Mouse (Mus musculus) bone marrow, adult 2 months (tissue): ENCODE results near the gene Gm11563. TPM values are rescaled to one million over a fixed set of nuclear protein-coding genes. Genes with fewer than 3 reads are reported as not detected.
"Not testable (repeated sequence)": the region's sequence is repeated elsewhere in the genome, so short reads cannot be mapped to it uniquely, and the experiment has no call there.

Experiments
- H3K27ac ChIP-seq: fragments of 200-500 bp; 2 replicates; pipeline ENCODE4 v1.5.1; 2012; ENCODE audit warnings: low read depth, mild to moderate bottlenecking, control low read depth, inconsistent platforms, low read length; ENCODE audit not compliant: control insufficient read depth, poor library complexity, insufficient read depth
- H3K4me1 ChIP-seq: fragments of 200-500 bp; 2 replicates; pipeline ENCODE4 v1.6.1; 2011; ENCODE audit warnings: low read length; ENCODE audit not compliant: control insufficient read depth, insufficient read depth
- H3K4me3 ChIP-seq: fragments of 200-500 bp; replicated peaks from 2 replicates; pipeline ENCODE3; 2011; ENCODE audit warnings: mild to moderate bottlenecking, low read depth, low read length, control low read depth; ENCODE audit not compliant: control insufficient read depth
- CTCF ChIP-seq: fragments of 200-500 bp; IDR thresholded peaks from 2 replicates; pipeline ENCODE4 v1.5.1; 2011; ENCODE audit warnings: low read length, control low read depth; ENCODE audit not compliant: control insufficient read depth, insufficient read depth
- POLR2A ChIP-seq: fragments of 200-500 bp; IDR thresholded peaks from 2 replicates; pipeline ENCODE4 v1.6.1; 2011; ENCODE audit warnings: low read depth, mild to moderate bottlenecking, control low read depth, low read length, borderline replicate concordance; ENCODE audit not compliant: control insufficient read depth
- WGBS: fragments of 180-500 bp; shearing (Covaris S2); methylation state at CpG from one replicate; pipeline ENCODE4 v1.1.7; 2018; 5-methylcytosine and 5-hydroxymethylcytosine counted together
- polyA plus RNA-seq: library from polyadenylated mRNA; stranded (reverse); fragments of >200 nt; gene quantifications from 2 replicates; pipeline ENCODE4 v1.2.4, GENCODE M21; 2011; ENCODE audit warnings: low replicate concordance; ENCODE audit not compliant: missing spikeins, insufficient read depth, insufficient read length

Gm11563 gene
- polyA plus RNA-seq, 1 experiment, result not detected

DNA sequence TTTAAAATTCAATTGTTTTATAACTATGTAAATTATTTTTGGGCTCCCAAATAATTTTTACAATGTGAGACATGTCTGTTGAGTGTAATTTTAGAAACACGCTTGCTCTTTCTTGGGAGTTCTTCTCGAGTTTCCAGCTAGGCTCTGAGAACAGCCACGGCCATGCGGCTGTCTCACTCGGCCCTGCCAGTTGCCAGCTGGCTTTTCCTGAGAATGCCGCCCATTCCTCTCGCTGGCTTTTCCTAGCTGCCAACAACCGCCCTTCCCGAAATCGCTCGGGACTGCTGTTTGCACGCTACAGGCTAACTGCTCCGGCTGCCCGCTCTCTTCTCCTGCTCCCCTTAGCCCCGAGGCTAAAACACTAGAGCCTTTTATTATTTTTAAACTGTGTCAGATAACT, 12.3 kb downstream of the Gm11563 start:
- 83% methylated on average over 15 of the region's 15 CpGs for WGBS
- Histone ChIP-seq H3K27ac (no peak overlapping the region), H3K4me3 (no peak overlapping the region), H3K4me1 (no peaks in the 10 kb centered on the region)
- TF ChIP-seq CTCF, result no peak
- TF ChIP-seq POLR2A, result no peak

- Histone ChIP-seq H3K4me3 (no peak overlapping the region), H3K4me1 (no peaks in the 10 kb centered on the region), H3K27ac (no peak overlapping the region)
- TF ChIP-seq POLR2A, result no peak
- TF ChIP-seq CTCF, result no peak
- 65% methylated on average over 3 of the region's 3 CpGs for WGBS
Observed at GRCm38 (mm10) chr11:99644351-99644750, 14.4 kb downstream of the Gm11563 start.

GRCm38 (mm10) chr11:99643635-99644139, 15.1 kb downstream of the Gm11563 start, which contains the start of gene Krtap4-7:
Gene Krtap4-7 (minus strand): TSS chr11:99644089.
- H3K27ac ChIP-seq, H3K4me1 ChIP-seq, H3K4me3 ChIP-seq: not testable (repeated sequence)
- WGBS, result 70% methylated on average over 9 of the region's 9 CpGs

GRCm38 (mm10) chr11:99640926-99641325, 17.8 kb downstream of the Gm11563 start:
- H3K4me1 ChIP-seq, result no peaks in the 10 kb centered on the region
- WGBS, result 21% methylated on average over 1 of the region's 1 CpGs
- H3K27ac ChIP-seq, result no peak overlapping the region
- no peak overlapping the region for H3K4me3 ChIP-seq
- TF ChIP-seq POLR2A, result no peak
- TF ChIP-seq CTCF, result no peak

DNA sequence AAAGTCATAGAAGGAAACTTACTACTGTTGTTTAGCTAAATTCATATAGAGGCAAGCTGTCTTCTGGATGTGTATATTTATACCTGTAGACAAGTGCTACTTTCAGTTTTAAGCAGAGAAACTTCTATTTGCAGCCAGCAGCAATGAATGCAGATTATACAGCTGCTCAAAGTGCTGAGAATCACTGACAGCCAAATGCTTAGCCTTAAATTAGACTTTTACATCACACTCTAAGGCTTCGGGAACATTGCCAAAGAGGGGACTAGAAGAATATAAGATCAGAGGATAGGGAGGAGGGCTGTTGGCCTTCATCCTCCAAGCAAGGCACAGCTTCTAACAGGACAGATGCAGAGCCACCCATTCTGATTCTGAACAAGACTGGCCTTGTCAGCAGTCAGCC, 21.7 kb downstream of the Gm11563 start:
- 68% methylated on average over 1 of the region's 1 CpGs for WGBS
- TF ChIP-seq CTCF (no peak), POLR2A (no peak)
- Histone ChIP-seq H3K27ac (no peak overlapping the region), H3K4me3 (no peak overlapping the region), H3K4me1 (no peaks in the 10 kb centered on the region)

DNA sequence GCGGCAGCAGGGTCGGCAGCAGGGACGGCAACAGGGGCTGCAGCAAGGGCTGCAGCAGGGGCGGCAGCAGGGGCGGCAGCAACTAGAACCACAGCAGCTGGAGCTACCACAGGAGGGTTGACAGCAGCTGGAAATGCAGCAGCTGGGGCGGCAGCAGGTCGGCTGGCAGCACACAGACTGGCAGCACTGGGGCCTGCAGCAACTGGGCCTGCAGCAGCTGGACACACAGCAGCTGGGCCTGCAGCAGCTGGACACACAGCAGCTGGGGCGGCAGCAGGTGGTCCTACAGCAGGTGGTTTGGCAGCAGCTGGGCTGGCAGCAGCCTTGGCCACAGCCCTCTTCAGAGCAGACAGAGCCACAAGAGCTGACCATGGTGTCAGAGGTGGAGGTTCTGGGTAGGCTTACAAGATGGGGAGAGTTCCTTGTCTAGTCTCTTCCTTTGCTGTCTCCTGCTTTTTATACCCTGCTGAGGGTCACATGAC, 24.1 kb downstream of the Gm11563 start, which contains the start of gene Krtap4-2:
Krtap4-2 (minus strand) TSS at position 432 of the 482 bp plus-strand sequence.
- 52% methylated on average over 8 of the region's 8 CpGs for WGBS
- Histone ChIP-seq H3K4me3 (no peak within 1 kb of the TSS), H3K27ac (no peak within 1 kb of the TSS), H3K4me1 (no peaks in the 10 kb centered on the region)
- TF ChIP-seq POLR2A, result no peak
- no peak for TF ChIP-seq CTCF

- TF ChIP-seq POLR2A, result no peak
- no peak for TF ChIP-seq CTCF
- WGBS, result 40% methylated on average over 2 of the region's 2 CpGs
- H3K4me3 ChIP-seq, result no peak overlapping the region
- no peak overlapping the region for H3K27ac ChIP-seq
- H3K4me1 ChIP-seq, result no peaks in the 10 kb centered on the region
Observed at GRCm38 (mm10) chr11:99633293-99633692, 25.5 kb downstream of the Gm11563 start.

DNA sequence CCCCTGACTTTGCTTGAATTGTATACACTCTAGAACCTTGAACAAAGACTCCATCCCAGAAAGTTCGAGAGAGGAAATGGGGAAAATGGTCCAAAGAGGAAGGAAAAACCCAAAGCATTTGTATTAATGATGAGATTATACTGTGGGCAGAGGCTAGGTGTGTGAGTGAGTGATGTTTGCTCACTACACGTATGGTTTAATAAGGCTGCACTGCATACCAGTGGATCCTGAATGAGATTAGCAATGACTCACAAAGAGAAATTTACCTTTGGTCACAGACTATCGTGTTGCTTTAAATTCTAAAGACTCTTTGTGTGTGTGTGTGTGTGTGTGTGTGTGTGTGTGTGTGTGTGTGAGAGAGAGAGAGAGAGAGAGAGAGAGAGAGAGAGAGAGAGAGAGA, 27.9 kb downstream of the Gm11563 start:
- no peak for TF ChIP-seq POLR2A
- TF ChIP-seq CTCF, result no peak
- no peak overlapping the region for H3K4me3 ChIP-seq
- WGBS, result 63% methylated on average over 3 of the region's 3 CpGs
- no peaks in the 10 kb centered on the region for H3K4me1 ChIP-seq
- no peak overlapping the region for H3K27ac ChIP-seq

DNA sequence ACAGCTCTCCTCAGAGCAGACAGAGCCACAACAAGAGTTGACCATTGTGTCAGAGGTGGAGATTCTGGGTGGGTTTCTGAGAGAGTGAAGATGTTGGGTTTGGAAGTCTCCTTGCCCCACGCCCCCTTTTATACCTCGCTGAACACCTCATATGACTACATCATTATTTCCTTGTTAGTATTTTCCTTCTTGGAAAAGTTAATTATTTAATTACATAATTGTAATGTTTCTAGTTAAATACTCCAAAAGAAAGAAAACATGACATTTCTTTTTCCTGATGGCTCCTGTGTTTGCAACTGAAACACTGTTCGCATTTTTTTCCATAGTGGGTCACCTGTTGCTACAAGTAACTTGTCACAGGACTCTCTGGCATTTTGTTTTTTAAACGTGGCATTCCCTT, 30.6 kb downstream of the Gm11563 start, which contains the start of gene Krtap4-1:
Krtap4-1 (minus strand) TSS at position 101 of the 400 bp plus-strand sequence.
- Histone ChIP-seq H3K4me1 (no peaks in the 10 kb centered on the region), H3K4me3 (no peak within 1 kb of the TSS), H3K27ac (no peak within 1 kb of the TSS)
- TF ChIP-seq POLR2A, result no peak
- TF ChIP-seq CTCF, result no peak
- WGBS, result 81% methylated on average over 4 of the region's 4 CpGs
